Mouse (Mus musculus) Patski (cell line): ENCODE results near the gene Ramp3. TPM values are rescaled to one million over a fixed set of nuclear protein-coding genes. Genes with fewer than 3 reads are reported as not detected.
A peak's percentile ranks its signal among the peaks of the same experiment; 100 is the strongest.

ENCODE experiments used
- ATAC-seq: fragments of 100-300 bp; one replicate; pipeline ENCODE4 v1.8.0; 2021
- CTCF ChIA-PET: fragments of 350-600 bp; sonication (Branson Sonifier 250); formaldehyde crosslinking; loops from one replicate; lab custom pipeline; 2022; ENCODE audit warnings: inconsistent platforms; lab: Charles Lee
- POLR2A ChIA-PET: fragments of 350-600 bp; sonication (Branson Sonifier 250); formaldehyde crosslinking; loops from one replicate; lab custom pipeline; 2022; ENCODE audit warnings: antibody characterized with exemption, inconsistent platforms; lab: Charles Lee
- DNase-seq: peaks from one replicate; pipeline ENCODE4 v3.0.0-alpha.2; 2011; ENCODE audit warnings: low read depth, low spot score
- H3K27me3 ChIP-seq: fragments of 371-371 bp; one replicate; pipeline ENCODE4 v1.5.1; 2021
- CTCF ChIP-seq: fragments of 100-300 bp; IDR thresholded peaks from one replicate; pipeline ENCODE4 v1.5.1; 2021
- in situ Hi-C: fragments of 300-500 bp; cut with MboI; formaldehyde crosslinking; loops from 3 replicates; pipeline ENCODE4 v1.11.1; 2018; ENCODE audit warnings: low pct_unique_long_range_greater_than_20kb, mixed read lengths
- polyA plus RNA-seq: library from polyadenylated mRNA; unstranded; gene quantifications from one replicate; pipeline ENCODE4 v1.2.3, GENCODE M21; 2021

The Ramp3 gene
- polyA plus RNA-seq, 1 experiment from 2014 or later: 21.6 TPM

- ATAC-seq (no peak), DNase-seq (no peak)
- no peaks in the 10 kb centered on the region for H3K27me3 ChIP-seq
- CTCF ChIA-PET: no interaction called here
- TF ChIP-seq CTCF: no peak
- in situ Hi-C loops: no loop called here
- POLR2A ChIA-PET: no interaction called here
These were observed 35.8 kb downstream of the Ramp3 start for GRCm38 (mm10) chr11:6694114-6694513.

- in situ Hi-C loops: no loop called here
- CTCF ChIA-PET: no interaction called here
- no peaks in the 10 kb centered on the region for H3K27me3 ChIP-seq
- DNase-seq (no peak), ATAC-seq (peak; percentile 52)
- POLR2A ChIA-PET: no interaction called here
- TF ChIP-seq CTCF: no peak
These were observed 36.9 kb downstream of the Ramp3 start for GRCm38 (mm10) chr11:6695176-6695575.

GRCm38 (mm10) chr11:6696551-6696950 lies 38.2 kb downstream of the Ramp3 start:
- no peak for TF ChIP-seq CTCF
- no peak for ATAC-seq
- ChIA-PET CTCF (interaction anchor here (1.0 kb wide), 1 partner anchor 22 kb away, joined by 3 read pairs; no protein-coding TSS in a partner anchor), POLR2A (no interaction called here)
- in situ Hi-C loops: no loop called here
- no peaks in the 10 kb centered on the region for H3K27me3 ChIP-seq
- DNase-seq: no peak

- ChIA-PET CTCF (interaction anchor here (0.9 kb wide), 1 partner anchor 10 kb away, joined by 4 read pairs; no protein-coding TSS in a partner anchor), POLR2A (no interaction called here)
- DNase-seq (no peak), ATAC-seq (no peak)
- TF ChIP-seq CTCF: no peak
- in situ Hi-C loops: no loop called here
- H3K27me3 ChIP-seq: no peaks in the 10 kb centered on the region
These were observed 39.4 kb downstream of the Ramp3 start for GRCm38 (mm10) chr11:6697751-6698150.

GRCm38 (mm10) chr11:6698281-6698680 lies 40.0 kb downstream of the Ramp3 start:
- no peak for TF ChIP-seq CTCF
- DNase-seq (no peak), ATAC-seq (peak; percentile 55)
- in situ Hi-C loops: no loop called here
- ChIA-PET POLR2A (no interaction called here), CTCF (no interaction called here)
- H3K27me3 ChIP-seq: no peaks in the 10 kb centered on the region

- no peak for ATAC-seq
- POLR2A ChIA-PET: no interaction called here
These were observed 43.9 kb downstream of the Ramp3 start for GRCm38 (mm10) chr11:6702258-6702657.

GRCm38 (mm10) chr11:6704851-6705250 lies 46.5 kb downstream of the Ramp3 start:
- in situ Hi-C loops: loop anchor here (10.0 kb wide), 1 partner anchor 60 kb away; no protein-coding TSS in a partner anchor
- no peak for TF ChIP-seq CTCF
- POLR2A ChIA-PET: no interaction called here
- H3K27me3 ChIP-seq: no peaks in the 10 kb centered on the region
- CTCF ChIA-PET: interaction anchor here (1.0 to 1.3 kb wide), 3 partner anchors 12 to 63 kb away, joined by 3 to 4 read pairs (median 3); no protein-coding TSS in a partner anchor
- no peak for DNase-seq
- ATAC-seq: no peak

More at GRCm38 (mm10) chr11:6702258-6702657, 43.9 kb downstream of the Ramp3 start:
- TF ChIP-seq CTCF: no peak
- CTCF ChIA-PET: interaction anchor here (1.2 kb wide), 2 partner anchors 20 to 27 kb away, joined by 3 read pairs; no protein-coding TSS in a partner anchor
- in situ Hi-C loops: loop anchor here (10.0 kb wide), 1 partner anchor 63 kb away; no protein-coding TSS in a partner anchor
- H3K27me3 ChIP-seq: no peaks in the 10 kb centered on the region
- DNase-seq: no peak

GRCm38 (mm10) chr11:6705516-6705915 lies 47.2 kb downstream of the Ramp3 start:
- POLR2A ChIA-PET: no interaction called here
- no peak for TF ChIP-seq CTCF
- no peaks in the 10 kb centered on the region for H3K27me3 ChIP-seq
- CTCF ChIA-PET: interaction anchor here (1.0 to 1.3 kb wide), 2 partner anchors 13 to 62 kb away, joined by 3 to 4 read pairs; no protein-coding TSS in a partner anchor
- DNase-seq (no peak), ATAC-seq (no peak)
- in situ Hi-C loops: loop anchor here (10.0 kb wide), 1 partner anchor 59 kb away; no protein-coding TSS in a partner anchor

GRCm38 (mm10) chr11:6706796-6707195 lies 48.5 kb downstream of the Ramp3 start:
- in situ Hi-C loops: loop anchor here (10.0 kb wide), 1 partner anchor 58 kb away; no protein-coding TSS in a partner anchor
- CTCF ChIA-PET: no interaction called here
- no peak for ATAC-seq

GRCm38 (mm10) chr11:6708437-6708836 lies 50.1 kb downstream of the Ramp3 start:
- H3K27me3 ChIP-seq: no peaks in the 10 kb centered on the region
- CTCF ChIA-PET: interaction anchor here (0.9 kb wide), 1 partner anchor 30 kb away, joined by 3 read pairs; no protein-coding TSS in a partner anchor
- DNase-seq (no peak), ATAC-seq (no peak)
- in situ Hi-C loops: loop anchor here (10.0 kb wide), 1 partner anchor 56 kb away; no protein-coding TSS in a partner anchor
- TF ChIP-seq CTCF: no peak
- POLR2A ChIA-PET: no interaction called here

More at GRCm38 (mm10) chr11:6706796-6707195, 48.5 kb downstream of the Ramp3 start:
- DNase-seq: no peak
- POLR2A ChIA-PET: no interaction called here
- H3K27me3 ChIP-seq: no peaks in the 10 kb centered on the region
- no peak for TF ChIP-seq CTCF

GRCm38 (mm10) chr11:6710409-6710808 lies 52.1 kb downstream of the Ramp3 start:
- ChIA-PET CTCF (no interaction called here), POLR2A (no interaction called here)
- in situ Hi-C loops: no loop called here
- TF ChIP-seq CTCF: no peak
- ATAC-seq (no peak), DNase-seq (no peak)
- no peaks in the 10 kb centered on the region for H3K27me3 ChIP-seq
